Mouse (Mus musculus): ENCODE measurements at regions not wholly inside any gene's neighbourhood (a gene's known extent, or its start where the extent isn't known, plus 50 kb on each side); places are given as distances from the start of the nearest gene placed in this dataset.

DNA sequence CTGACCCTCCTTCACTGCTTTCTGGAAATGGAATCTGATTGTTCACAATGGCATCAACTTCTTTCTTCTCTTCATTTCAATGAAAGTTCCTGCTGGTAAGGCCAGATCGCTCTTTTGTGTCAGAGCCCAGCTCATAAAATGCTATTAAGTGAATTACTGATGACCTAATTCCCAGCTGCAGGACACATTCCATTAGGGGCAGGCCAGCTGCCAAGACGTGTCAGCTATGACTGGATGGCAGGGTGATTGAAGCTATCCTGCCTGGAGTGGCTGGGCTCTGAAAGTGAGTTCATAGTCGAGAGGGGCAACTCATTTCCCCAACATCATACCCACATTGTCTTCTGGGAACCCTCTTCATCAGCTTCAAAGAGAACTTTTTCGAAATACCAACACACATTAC, 100.4 kb upstream of the Gap43 start:
- TF ChIP-seq CTCF (IDR thresholded peaks at IDR 0.05; ENCODE audit: low read depth, low read length) (no peak), POLR2A (IDR thresholded peaks at IDR 0.05; ENCODE audit: borderline replicate concordance, low read depth, low read length) (no peak)
